Mouse (Mus musculus): ENCODE data around the gene Apoo. TPM values are rescaled to one million over a fixed set of nuclear protein-coding genes. Genes with fewer than 3 reads are reported as not detected.
"Not testable (repeated sequence)": the region's sequence is repeated elsewhere in the genome, so short reads cannot be mapped to it uniquely, and the experiment has no call there.

Gene Apoo
- total and polyA plus RNA-seq, 3 experiments, result 21.3 to 89.8 (median 42.4) TPM

DNA sequence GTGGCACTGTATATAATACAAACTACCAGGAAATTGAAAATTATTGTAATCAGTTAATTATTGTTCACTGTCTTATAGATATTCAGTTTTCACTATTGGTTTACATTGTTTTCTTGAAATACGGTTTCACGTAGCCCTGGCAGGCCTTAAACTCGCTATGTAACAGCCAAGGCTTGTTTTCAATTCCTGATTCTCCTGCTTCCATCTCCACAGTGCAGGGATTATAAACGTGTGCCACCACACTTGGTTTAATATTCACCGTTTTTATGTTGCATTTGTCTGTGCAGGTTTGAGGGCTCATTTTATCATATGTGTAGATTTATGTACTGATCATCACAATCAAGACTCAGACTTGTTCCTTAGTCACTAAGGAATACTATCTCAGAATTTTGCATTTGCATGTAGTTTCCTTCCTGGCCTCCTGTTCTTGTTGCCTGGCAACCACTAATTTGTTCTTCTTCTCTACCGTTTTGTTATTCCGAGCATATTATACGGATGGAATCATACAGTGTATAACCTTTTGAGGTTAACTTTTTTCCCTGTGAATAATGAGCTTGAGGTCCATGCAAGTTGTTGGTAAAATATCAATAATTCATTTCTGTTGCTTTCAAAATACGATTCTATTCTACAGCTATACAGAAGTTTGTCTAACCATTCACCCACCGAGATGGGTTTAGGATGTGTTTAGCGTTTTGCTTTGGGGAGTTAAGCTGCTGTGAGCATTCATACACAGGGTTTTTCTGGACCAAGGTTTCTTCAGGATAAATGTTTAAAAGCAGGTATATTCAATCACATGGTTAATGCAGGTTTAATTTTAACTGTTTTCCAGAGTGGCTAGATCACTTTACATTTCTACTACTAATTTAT is 45.6 kb upstream of the Apoo start:
- Histone ChIP-seq H3K27ac (ENCODE audit: insufficient read depth, low read depth) (no peak overlapping the region), H3K36me3 (replicated peaks in 1 of 2; ENCODE audit: control insufficient read depth in 1 of 2, insufficient read depth in 1 of 2, low read length in 1 of 2) (no peaks in the 10 kb centered on the region), H3K4me3 (replicated peaks in 1 of 3; ENCODE audit: low read depth in 2 of 3, low read length in 2 of 3, poor library complexity in 1 of 3) (no peak overlapping the region), H3K9ac (ENCODE audit: insufficient read depth, low read depth) (no peak overlapping the region), H3K79me2 (replicated peaks; ENCODE audit: control insufficient read depth, extremely low read depth, insufficient read depth, poor library complexity, severe bottlenecking) (no peaks in the 10 kb centered on the region), H3K9me3 (replicated peaks; ENCODE audit: low read length) (no peaks in the 10 kb centered on the region), H3K4me2 (ENCODE audit: insufficient read depth, low read depth, poor library complexity, severe bottlenecking) (no peak overlapping the region), H3K27me3 (replicated peaks) (no peaks in the 10 kb centered on the region), H3K4me1 (ENCODE audit: control insufficient read depth in 1 of 2, insufficient read depth in 2 of 2) (no peaks in the 10 kb centered on the region)
- TF ChIP-seq NELFE (IDR thresholded peaks at IDR 0.05; ENCODE audit: low read depth, low read length), result no peak
- no peak for TF ChIP-seq E2F4 (IDR thresholded peaks at IDR 0.05; ENCODE audit: insufficient replicate concordance, low read depth, low read length)
- TF ChIP-seq KAT2A (IDR thresholded peaks at IDR 0.05; ENCODE audit: insufficient replicate concordance, low read length), result no peak
- no peak for TF ChIP-seq MYC (IDR thresholded peaks at IDR 0.05; ENCODE audit: low read depth, low read length)
- dilution Hi-C loops (cut with MboI; ENCODE audit: extremely low pct_ligation_motif_present, extremely low pct_unique_long_range_greater_than_20kb, low sequenced_read_pairs), result no loop called here
- in situ Hi-C loops (cut with MboI; ENCODE audit: low pct_ligation_motif_present, low pct_unique_long_range_greater_than_20kb, low sequenced_read_pairs), result no loop called here
- no peak for DNase-seq (ENCODE audit: extremely low read depth)

DNA sequence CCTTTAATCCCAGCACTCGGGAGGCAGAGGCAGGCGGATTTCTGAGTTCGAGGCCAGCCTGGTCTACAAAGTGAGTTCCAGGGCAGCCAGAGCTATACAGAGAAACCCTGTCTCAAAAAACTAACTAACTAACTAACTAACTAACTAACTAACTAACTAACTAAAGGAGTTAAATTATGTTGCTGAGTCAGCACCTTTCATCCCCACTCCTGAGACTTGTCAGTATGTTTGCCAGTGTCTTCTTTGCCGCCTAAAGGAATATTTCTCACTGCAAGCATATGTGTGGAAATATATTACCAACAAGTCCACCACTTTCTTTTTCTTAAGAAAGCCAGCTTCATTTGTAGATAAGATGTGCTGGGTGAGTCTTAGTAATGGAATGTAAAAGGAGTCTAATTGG is 23.3 kb upstream of the Apoo start:
- H3K9me3 ChIP-seq (replicated peaks; ENCODE audit: low read length); H3K9ac ChIP-seq (ENCODE audit: insufficient read depth, low read depth); H3K4me2 ChIP-seq (ENCODE audit: insufficient read depth, low read depth, poor library complexity, severe bottlenecking); H3K4me1 ChIP-seq (ENCODE audit: control insufficient read depth in 1 of 2, insufficient read depth in 2 of 2); dilution Hi-C loops (cut with MboI; ENCODE audit: extremely low pct_ligation_motif_present, extremely low pct_unique_long_range_greater_than_20kb, low sequenced_read_pairs); in situ Hi-C loops (cut with MboI; ENCODE audit: low pct_ligation_motif_present, low pct_unique_long_range_greater_than_20kb, low sequenced_read_pairs); H3K27ac ChIP-seq (ENCODE audit: insufficient read depth, low read depth); DNase-seq (ENCODE audit: extremely low read depth); H3K79me2 ChIP-seq (replicated peaks; ENCODE audit: control insufficient read depth, extremely low read depth, insufficient read depth, poor library complexity, severe bottlenecking); H3K36me3 ChIP-seq (replicated peaks in 1 of 2; ENCODE audit: control insufficient read depth in 1 of 2, insufficient read depth in 1 of 2, low read length in 1 of 2); H3K4me3 ChIP-seq (replicated peaks in 1 of 3; ENCODE audit: low read depth in 2 of 3, low read length in 2 of 3, poor library complexity in 1 of 3); H3K27me3 ChIP-seq (replicated peaks): not testable (repeated sequence)
- peak; percentile 89 for TF ChIP-seq MAFK (IDR thresholded peaks at IDR 0.05; ENCODE audit: insufficient replicate concordance, low read length)

DNA sequence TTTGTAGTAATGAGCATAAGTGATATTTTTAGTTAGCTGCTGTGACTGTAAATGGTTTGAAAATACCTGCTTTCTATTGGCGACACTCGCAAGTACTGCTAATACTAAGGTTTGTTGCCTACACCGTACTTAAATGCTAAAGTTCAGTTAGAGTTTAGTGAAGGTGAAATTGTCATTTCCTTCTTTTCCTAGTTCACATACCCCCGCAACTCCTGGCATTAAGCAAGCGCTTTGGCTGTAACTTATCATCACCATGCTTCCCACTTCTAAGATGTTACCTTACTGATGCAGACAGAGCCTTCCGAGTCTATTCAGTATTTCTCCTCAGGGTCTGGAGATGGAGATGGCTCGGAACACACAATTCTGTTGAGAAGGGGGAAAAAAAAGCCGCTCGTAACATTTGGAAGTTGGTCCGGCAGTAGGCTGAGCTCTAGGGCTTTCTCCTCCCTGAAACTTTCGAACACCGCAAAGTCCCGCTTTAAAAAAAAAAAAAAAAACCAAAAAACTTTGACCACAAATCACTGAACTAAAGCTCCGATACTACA is 1.5 kb upstream of the Apoo start:
- no peak overlapping the region for H3K27ac ChIP-seq (ENCODE audit: insufficient read depth, low read depth)
- peak overlapping the region; percentile 84 for H3K4me2 ChIP-seq (ENCODE audit: insufficient read depth, low read depth, poor library complexity, severe bottlenecking)
- DNase-seq (ENCODE audit: extremely low read depth), result no peak
- no peak overlapping the region for H3K9ac ChIP-seq (ENCODE audit: insufficient read depth, low read depth)
- no peak for TF ChIP-seq GABPA (IDR thresholded peaks at IDR 0.05; ENCODE audit: insufficient replicate concordance, low read depth, low read length)
- TF ChIP-seq ETS1 (conservative IDR thresholded peaks at IDR 0.05; ENCODE audit: low read depth, low read length), result no peak
- TF ChIP-seq ZKSCAN1 (IDR thresholded peaks at IDR 0.05; ENCODE audit: borderline replicate concordance, low read depth, low read length), result no peak
- no peak for TF ChIP-seq MAZ (IDR thresholded peaks at IDR 0.05; ENCODE audit: low read depth, low read length)
- no peak for TF ChIP-seq BHLHE40 (IDR thresholded peaks at IDR 0.05; ENCODE audit: low read depth, low read length)
- no peak for TF ChIP-seq NRF1 (IDR thresholded peaks at IDR 0.05; ENCODE audit: low read depth, low read length)
- no peak for TF ChIP-seq UBTF (IDR thresholded peaks at IDR 0.05; ENCODE audit: low read depth, low read length)
- TF ChIP-seq RCOR1 (conservative IDR thresholded peaks at IDR 0.05; ENCODE audit: low read depth, low read length), result no peak
- no peak for TF ChIP-seq CHD2 (IDR thresholded peaks at IDR 0.05; ENCODE audit: low read length)
- TF ChIP-seq IRF4 (IDR thresholded peaks at IDR 0.05; ENCODE audit: low read depth, low read length), result no peak
- no peak for TF ChIP-seq USF1 (IDR thresholded peaks at IDR 0.05; ENCODE audit: low read depth, low read length)
- TF ChIP-seq POLR2AphosphoS2 (IDR thresholded peaks at IDR 0.05; ENCODE audit: low read depth, low read length), result no peak
- no peak for TF ChIP-seq MEF2A (IDR thresholded peaks at IDR 0.05; ENCODE audit: borderline replicate concordance, low read depth, low read length)
- no peak for TF ChIP-seq KAT2A (IDR thresholded peaks at IDR 0.05; ENCODE audit: insufficient replicate concordance, low read length)
- TF ChIP-seq ZC3H11A (IDR thresholded peaks at IDR 0.05; ENCODE audit: low read depth, low read length), result no peak
- H3K36me3 ChIP-seq (replicated peaks in 1 of 2; ENCODE audit: control insufficient read depth in 1 of 2, insufficient read depth in 1 of 2, low read length in 1 of 2), result no peaks in the 10 kb centered on the region
- H3K4me3 ChIP-seq (replicated peaks in 1 of 3; ENCODE audit: low read depth in 2 of 3, low read length in 2 of 3, poor library complexity in 1 of 3), result no peak overlapping the region
- peaks cover 0 to 11% of the 10 kb centered on the region in 2 experiments; a peak in 2 of 4 replicates for H3K4me1 ChIP-seq (ENCODE audit: control insufficient read depth in 1 of 2, insufficient read depth in 2 of 2)
- peaks cover 3% of the 10 kb centered on the region for H3K27me3 ChIP-seq (replicated peaks)
- dilution Hi-C loops (cut with MboI; ENCODE audit: extremely low pct_ligation_motif_present, extremely low pct_unique_long_range_greater_than_20kb, low sequenced_read_pairs) (no loop called here), in situ Hi-C loops (cut with MboI; ENCODE audit: low pct_ligation_motif_present, low pct_unique_long_range_greater_than_20kb, low sequenced_read_pairs) (no loop called here)
- no peaks in the 10 kb centered on the region for H3K79me2 ChIP-seq (replicated peaks; ENCODE audit: control insufficient read depth, extremely low read depth, insufficient read depth, poor library complexity, severe bottlenecking)
- H3K9me3 ChIP-seq (replicated peaks; ENCODE audit: low read length), result no peaks in the 10 kb centered on the region

Measured in CH12.LX (cell line).